Mouse (Mus musculus): ENCODE results near the gene Adk.

GRCm38 (mm10) chr14:21112174-21112573 lies 59.8 kb downstream of the Adk start:
- TF ChIP-seq CTCF (IDR thresholded peaks at IDR 0.05; ENCODE audit: insufficient read depth, low read length) (no peak), POLR2A (IDR thresholded peaks at IDR 0.05; ENCODE audit: borderline replicate concordance, extremely low read depth, low read depth, low read length) (no peak)

Measured in lung, adult 2 months (tissue).